Mouse (Mus musculus): ENCODE measurements around the gene Scamp2.

Gene Scamp2

DNA sequence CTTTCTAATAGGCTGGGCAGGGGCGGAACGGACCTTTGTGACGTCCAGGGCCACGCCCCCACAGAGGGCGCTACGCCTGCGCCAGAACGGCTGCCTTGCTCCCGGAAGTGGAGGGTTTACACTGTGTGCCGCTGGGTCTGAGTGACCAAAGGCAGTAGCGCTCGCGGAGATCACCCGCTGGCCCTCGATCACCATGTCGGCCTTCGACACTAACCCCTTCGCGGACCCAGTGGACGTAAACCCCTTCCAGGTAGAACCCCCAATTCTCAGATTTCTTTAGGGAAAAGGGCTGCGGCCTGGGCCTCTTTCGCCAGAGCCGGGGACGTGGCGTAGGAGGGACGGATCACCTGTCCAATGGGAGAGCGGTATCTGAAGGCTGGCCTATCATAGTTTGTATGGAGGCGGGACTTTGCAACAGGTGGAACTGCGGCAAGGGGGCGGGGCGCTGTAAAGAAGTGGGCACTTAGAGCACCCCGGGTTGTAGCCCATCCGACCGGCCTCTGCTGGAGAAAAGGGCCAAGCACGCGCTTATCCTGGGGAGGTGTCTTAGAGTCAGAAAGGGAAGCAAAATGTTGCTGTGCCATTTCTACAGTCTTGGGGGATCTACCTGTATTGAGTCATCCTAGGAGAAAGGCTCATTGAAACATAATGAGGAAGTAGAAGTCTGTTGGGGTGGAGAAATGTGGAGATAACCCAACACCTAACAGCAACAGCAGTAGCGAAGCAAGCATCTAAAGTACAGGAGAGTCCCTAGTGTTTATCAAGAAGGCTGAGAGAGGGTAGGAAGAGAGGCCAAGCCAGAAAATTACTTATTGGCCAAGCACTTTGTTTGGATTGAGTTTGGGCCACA lies at the start of gene Scamp2:
Gene Scamp2, plus strand, starts transcription at position 83 of the 850 bp plus-strand sequence.
- peak; percentile 88 for DNase-seq

DNA sequence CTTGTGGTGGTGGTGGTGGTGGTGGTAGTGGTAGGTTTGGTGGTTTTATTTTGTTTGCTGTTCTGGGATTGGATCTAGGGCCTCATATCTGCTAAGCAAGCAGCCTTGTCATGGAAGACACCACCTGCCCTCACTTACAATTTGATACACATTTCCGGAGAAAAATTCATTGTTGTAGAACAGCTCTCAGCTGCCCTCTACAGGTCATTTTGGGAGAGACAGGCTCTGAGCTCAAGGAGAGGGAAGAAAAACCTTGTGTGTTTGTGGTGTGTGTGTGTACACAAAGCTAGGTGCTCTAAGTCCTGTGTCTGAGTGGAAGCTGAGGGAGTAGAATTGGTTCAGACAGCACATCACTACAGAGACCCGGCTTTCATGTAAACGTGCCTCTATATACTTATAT lies 43.6 kb upstream of the Scamp2 start:
- peak; percentile 74 for DNase-seq

DNA sequence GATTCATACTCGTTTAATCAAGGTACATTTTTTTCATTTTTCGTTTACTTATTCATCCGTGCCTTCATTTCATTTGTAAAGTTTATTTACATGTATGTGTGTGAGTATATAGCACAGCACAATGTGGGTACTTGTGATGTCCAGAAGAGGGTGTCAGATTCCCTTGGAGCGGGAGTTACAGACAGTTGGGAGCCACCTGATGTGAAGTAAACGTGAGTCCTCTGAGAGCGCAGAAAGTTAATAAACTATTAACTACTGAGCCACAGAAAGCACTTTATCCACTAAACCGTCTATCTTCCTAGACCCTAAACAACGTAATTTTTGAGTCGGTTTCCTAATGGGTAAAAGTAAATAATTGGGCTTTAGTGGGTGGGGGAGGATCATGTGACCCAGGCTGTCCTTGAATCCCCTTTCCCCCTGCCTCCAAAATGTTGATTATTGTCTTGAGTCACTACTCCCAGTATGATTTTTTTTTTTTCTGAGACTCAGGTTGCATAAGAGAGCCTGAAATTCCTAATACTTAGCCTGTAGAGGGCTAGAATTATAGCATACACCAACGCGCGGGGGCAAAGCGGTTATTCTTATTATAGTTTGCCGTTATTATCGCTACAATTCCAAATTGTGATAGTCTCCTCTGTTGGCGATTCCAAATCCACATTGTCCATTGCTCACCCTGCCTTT lies 40.2 kb upstream of the Scamp2 start:
- no peak for DNase-seq

DNA sequence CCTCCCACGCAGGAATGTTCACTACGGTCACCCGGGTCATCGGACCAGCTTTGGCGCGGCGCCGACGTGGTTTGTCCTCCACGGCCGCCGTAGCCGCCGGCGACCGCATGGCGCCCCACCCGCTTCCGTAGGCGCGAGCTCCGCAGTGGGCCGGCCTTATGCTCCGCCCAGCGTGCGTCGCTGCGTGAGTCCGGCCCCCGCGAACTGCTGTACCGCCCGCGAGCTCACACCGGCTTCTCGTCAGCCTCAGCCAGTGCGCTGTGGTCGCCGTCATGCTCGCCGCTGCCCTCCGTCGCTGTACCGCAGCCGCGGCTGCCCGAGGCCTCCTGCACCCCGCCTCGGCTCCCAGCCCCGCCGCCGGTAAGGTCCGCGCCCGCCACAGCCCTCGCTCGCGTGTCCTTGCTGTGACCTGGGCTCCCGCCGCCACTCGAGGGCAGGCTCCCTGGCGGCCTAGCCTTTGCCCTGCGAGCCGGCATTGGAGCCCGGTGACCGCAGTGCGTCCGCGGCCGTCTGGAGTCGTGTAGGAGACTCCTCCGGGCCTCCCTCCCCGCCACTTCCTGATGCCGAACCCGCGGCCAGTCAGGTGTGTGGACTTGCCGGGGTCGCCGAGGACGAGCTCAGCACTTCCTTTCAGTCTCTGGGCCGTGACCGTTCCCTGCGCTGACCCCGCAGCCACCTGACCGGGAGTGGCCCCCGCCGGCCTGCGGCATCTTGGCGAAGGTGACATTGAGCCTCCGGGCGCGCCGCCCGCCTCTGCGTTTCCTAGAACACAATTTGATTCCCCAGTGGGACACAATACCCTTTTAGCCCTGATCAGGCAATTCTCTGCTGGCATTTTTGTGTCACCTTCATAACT lies 39.5 kb upstream of the Scamp2 start, which contains the start of gene Cox5a:
Gene Cox5a, plus strand, starts transcription at position 219 of the 856 bp plus-strand sequence.
- DNase-seq = peak; percentile 96

DNA sequence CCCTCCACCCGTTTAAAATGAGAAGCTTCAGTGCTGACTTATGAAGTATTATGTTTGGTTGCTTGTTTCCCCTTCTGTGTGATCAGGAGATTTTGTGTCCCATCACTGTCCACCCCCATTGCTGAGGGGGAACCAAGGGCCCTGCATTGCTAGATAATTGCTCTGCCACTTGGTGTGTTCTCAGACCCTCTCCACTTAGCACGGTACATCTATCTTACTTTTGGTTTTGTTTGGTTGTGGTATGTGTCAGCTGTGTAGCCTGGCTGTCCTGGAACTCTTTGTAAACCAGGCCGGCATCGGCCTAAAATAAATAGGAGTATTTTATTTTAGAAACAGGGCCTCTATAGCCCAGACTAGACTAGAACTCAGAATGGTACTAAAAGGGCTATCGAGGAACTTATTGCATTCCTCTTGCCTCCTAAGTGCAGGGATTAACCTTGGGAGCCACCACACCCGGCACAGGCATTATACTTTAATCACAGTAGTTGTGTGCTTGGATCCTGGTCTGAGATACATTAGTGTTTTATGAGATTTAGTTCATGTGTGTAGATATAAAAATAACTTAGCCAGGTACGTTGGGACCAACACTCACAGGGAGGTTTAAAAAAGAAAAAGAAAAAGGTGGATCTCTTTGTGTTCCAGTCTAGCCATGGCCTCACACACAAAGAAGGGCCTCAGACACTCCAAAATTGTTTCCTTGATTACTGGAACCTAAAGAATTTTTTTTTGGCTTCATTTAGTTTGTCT lies 38.5 kb upstream of the Scamp2 start:
- DNase-seq = no peak

DNA sequence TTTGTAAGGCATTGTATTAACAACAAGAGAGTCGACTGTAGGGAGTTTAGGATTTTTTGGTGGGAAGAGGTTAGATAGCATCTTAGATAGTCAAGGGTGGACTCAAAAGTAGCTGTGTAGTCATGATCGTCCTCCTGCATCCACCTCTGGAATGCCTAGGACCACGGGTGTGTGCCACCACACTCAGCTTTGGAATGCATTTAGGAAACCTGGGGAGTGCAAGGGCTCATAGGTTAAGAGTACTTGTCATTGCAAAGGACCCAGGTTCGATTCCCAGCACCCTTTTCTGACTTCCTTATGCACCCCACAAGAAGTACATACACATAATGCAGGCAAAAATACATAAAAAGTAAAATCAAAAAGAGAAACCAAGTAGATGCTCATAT lies 37.9 kb upstream of the Scamp2 start:
- no peak for DNase-seq

DNA sequence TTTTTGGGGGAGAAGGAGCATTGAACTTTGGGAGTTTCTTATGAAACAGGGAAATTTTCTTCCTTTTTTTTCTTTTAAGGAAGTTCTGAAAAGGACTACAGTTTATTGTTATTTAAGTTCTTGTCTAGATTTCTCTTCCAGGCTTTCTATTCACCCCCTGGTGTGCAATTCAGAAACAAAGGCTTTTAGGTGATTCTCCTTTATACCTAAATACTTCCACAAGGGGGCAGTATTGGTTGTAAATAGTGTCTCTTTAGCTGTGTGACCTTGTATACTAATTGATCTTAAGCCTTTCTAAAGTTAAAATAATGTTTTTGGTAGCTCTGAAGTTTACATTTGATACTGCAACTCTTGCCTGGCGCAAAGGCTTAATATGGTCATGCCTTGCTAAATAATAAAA lies 37.0 kb upstream of the Scamp2 start:
- no peak for DNase-seq

DNA sequence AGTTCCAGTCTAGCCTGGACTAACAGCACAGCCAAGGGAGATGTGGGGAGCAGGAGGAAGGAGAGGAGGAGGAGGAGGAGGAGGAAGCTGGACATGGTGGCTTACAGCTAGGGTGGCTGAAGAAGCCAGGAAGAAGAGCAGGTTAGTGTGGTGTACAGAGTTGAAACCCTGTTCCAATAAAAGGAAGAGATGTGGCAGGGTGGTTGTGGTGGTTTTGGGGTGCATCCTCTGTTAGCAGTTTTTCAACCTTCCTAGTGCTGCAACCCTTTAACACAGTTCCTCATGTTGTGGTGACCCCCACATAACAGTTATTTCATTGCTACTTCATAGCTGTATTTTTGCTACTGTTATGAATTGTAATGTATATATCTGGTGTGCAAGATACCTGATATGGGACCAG lies 36.3 kb upstream of the Scamp2 start:
- DNase-seq = no peak

DNA sequence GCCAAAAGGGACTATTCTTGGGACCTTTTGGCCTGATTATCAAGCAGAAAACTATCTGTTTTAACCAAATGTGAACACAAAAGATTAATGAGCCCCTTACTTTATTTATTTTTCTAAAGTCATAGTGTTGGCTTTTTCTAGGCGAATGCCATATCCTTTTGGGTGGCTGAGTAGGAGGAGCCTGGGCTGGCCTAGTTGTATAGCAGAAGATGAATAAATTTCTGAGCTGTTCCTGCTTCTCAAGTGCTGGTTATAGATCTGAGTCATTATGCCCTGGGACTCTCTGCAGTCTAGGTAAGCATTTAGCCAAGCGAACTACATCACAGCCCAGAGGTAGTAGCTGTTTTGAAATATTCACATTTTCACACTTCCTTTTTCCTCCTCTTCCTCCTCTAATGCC lies 35.2 kb upstream of the Scamp2 start:
- DNase-seq = no peak

DNA sequence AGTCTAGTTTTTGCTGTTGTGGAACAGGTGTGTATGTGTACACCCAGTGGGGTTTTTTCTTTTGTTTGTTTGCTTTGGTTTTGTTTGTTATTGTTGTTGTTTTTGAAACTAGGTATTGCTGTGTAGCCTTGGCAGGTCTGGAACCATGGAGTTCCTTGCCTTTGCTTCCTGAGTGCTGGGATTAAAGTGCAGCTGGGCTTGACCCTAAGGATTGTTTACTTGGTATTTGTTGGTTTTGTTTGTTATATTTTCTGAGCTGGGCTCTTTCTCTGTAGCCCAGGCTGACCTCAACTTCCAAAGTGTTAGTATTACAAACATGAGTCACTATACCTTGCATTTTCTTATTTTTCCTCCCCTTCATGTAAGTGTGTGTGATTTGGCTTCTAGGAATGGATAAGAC lies 34.3 kb upstream of the Scamp2 start:
- no peak for DNase-seq

DNA sequence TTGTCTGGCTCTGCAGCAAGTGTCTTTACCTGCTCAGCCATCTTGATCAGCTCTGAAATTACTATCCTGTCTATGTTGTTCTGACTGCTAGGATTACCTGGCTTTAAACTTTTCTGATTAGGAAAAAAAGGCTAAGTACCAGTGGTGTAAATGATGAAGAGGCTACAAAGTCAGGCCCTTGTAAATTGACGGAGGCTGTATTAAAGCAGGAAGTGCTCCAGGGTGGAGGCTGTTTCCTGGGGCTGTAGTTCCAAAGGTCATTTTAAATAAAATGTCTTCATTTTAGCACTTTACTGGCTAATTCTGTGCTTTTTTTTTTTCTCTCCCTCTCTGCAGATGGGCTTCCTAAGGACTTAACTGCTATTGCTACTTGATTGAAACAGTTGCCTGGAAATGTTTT lies 28.8 kb upstream of the Scamp2 start:
- no peak for DNase-seq

DNA sequence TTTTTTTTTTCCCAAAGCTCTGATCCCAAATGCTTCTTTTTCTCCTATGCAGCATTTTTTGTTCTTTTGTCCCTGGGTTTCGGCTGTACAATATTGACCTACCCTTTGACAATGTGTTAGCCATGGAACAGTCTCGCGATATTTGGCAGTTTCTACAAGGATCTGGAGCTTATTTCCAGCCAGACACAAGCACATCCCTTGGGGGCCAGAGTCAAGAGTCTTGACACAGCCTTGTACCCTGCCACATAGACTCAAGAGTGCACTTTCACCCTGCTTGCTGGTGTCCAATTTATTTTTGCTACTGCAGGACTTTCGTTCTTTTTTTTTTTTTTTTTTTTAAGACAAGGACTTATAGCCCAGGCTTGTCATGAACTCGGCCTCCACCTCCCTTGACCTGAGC lies 24.4 kb upstream of the Scamp2 start:
- DNase-seq = no peak

DNA sequence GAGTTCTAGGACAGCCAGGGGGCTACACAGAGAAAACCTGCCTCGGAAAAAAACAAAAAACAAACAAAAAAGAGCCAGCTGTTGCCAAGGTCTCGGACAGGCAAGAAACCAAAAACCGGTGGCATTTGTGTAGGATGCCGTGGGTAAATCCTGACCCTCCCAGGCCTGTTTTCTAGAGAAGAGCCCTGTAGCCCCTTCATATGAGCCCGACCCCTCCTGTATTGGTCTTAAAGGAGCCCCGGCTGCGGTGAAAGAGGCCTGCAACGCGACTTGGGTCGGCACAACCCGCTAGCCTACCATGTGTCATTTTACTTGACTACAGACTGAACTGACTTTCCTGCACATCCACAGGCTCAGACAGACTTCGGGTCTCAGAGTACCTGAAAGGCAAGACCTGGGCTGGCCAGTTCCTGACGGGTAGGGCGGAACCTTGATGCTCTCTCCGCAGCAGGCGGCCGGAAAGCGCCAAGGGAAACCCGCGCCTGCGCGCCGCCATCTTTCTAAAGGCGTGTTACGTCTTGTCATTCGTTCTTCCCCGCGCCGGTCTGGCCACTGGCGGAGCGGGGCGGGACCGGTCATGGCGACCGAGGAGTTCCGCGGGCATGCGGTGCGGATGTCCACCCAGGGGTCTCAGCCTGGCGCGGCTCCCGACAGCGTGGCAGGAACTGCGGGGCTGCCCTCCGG lies 23.6 kb upstream of the Scamp2 start, which contains the start of gene Fam219b:
Gene Fam219b, plus strand, starts transcription at position 485 of the 684 bp plus-strand sequence.
- peak; percentile 94 for DNase-seq

DNA sequence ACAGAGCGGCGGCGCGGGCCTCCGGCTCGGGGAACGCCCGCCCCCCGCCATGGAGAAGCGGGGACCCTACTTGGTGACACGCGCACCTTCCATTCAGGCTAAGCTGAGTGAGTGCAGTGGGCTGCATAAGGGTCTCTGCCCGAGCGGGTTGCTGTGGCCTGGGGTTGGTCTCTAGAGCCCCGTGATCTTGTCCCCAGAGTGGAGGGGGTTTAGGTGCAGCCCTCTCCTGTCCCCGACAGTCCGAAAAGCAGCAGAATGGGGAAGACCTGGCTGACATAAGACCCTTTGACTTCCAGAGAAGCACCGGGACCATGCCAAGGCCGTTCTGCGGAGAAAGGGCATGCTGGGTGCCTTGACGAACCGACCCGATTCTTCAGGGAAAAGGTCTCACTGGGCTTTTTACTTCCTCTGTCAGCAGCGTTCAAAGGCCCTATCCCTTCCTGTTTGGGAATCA lies 23.0 kb upstream of the Scamp2 start:
- DNase-seq = no peak

DNA sequence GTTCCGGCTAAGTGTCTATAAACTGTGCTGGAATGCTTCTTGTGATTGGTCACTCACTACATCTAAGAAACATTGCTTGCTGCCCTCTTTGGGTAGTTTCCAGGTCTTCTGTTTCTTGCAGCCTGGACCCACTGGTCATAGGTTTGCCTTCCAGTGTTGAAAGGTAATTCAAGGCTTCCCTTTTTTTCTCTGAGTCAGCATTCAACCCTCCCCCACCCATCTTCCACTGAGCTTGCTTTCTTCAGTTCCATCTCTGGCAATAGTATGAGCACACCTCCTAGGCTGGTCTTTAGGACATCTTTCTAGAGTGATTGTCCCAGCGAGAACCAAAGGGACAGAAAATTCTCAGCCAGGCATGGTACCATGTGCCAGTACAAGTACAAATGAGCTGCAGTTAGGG lies 21.2 kb upstream of the Scamp2 start:
- DNase-seq = no peak

DNA sequence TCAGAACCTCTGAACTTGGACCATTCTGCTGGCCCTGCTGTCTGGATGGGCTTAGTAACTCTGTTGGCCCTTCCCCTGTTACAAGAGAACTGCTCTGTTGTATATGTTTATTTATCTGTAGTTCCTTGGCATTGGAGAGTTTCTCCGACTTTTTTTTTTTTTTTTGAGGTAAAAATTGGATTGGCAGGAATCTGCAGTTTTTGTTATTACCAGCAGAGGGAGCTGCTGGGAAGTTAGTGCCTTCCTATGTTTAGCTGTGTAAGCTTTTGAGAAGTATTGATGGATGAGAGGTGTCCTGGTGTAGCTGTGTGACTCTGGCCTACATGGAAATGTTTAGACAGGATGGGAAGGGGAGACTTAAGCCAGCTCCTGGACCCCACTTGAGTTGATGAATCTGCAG lies 19.4 kb upstream of the Scamp2 start:
- DNase-seq = peak; percentile 44

DNA sequence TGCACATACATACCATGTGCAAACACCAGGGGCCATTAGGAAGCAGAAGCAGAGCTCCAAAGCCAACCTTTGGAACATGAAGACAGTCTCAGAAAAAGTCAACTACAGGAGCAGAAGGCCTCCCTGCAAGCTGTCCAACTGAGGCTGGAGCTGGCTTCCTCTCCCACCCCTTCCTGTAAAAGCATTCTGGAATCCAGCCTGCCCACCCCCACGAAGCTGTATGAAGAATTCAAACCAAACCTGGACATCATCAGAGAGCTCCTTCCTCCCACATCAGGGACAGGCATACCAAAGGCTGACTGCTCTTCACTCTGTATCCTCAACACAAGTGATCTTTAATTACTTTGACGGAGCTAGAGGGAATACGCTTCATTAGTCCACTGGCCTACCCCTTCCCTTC lies 16.8 kb upstream of the Scamp2 start:
- DNase-seq = no peak

DNA sequence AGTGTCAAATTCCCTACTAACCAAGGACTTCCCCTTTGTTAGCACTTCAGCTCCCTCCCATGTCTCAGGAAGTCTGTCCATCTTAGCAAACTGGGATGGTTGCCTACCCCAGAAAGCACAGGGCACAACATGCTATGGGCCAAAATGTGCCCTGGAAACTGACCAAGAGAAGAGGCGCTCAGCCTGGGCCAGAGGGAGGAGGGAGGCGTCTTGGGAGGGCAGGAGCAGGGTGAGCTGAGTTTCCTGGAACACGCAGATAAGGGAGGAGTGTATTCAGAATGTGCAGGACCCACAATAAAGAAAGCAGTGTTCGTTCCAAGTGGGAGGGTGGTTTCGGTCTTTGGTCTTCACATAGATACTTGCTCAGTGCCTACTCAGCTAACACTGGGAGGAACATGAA lies 13.5 kb upstream of the Scamp2 start:
- no peak for DNase-seq

DNA sequence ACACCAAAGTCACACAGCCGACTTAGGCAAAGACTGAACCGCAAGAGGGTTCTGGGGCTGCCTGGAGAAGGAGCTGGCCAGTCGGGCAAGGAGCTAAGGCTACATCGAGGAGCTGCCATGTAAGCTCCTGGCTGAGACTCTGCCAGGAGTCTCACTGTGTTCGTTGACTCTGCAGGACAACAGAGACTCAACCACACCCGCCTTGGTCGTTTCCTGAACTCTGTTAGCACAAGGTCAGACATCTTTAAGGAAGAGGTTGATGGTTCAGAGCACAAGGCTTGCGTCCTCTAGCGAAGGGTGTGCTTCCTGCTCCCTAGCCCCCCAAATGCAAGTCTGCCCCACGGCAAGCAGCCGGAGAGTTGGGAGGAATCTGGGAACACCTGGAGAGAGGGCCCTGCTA lies 12.9 kb upstream of the Scamp2 start:
- no peak for DNase-seq

DNA sequence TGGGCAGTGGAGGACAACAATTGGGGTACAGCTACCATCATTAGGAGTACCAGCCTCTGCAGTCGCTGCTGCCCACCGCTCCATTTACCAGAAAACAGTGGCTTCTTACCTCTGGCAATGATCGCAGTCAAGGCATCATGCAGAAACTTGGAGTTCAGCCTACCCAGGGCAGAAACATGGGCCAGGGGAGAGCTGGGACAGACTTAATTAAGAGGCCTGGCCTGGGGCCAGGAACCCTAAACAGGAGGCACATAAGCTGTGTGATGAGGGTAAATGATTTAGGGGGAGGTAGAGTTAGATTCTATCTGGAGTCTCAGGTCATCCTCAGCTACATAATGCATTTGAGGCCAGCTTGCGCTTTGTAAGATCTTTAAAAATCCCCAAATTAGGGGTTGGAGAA lies 11.6 kb upstream of the Scamp2 start:
- DNase-seq = no peak

DNA sequence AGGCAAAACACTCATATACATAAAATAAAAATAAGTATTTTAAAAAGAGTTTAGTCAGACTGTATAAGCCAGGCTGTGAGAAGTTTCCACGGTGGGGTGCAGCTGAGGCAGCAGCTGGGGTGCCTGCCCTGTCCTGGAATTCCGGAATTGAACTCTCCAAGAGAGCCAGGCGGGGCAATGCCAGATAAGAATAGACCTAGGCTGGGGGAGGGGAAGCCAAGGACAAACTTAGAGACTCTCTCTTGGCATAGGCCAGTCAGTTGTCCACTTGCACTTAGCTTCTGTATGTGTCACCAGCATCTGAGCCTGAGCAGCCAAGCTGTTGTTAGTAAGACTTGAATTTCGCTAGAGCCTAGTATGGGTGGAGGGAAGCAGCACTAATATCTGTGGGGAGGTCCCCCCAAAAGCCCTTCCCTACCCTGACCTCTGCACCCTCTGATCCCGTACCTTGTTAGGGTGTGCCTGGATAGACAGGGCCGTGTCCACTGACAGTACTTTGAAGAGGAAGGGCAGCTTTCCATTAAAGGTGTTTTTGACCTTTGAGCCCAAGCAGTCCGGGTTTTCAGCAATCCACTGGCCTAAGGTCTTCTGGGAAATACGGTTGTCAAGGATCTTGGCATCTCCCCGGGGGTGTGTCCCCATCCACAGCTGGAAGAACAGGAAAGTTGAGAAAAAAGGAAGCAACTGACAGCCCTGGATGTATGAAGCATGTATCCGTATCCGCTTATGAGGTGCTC lies 10.4 kb upstream of the Scamp2 start:
- DNase-seq = no peak
